Mouse (Mus musculus) heart, embryonic 12.5 days (tissue): Measurements from ENCODE around the gene Rslcan18. TPM values are rescaled to one million over a fixed set of nuclear protein-coding genes. Genes with fewer than 3 reads are reported as not detected.

Experiments used
- ATAC-seq: fragments of 200-750 bp; cut with Nextera tagmentation; 2 replicates; pipeline ENCODE4 v1.8.0; 2017; ENCODE audit warnings: moderate TSS enrichment, moderate library complexity; ENCODE audit not compliant: insufficient number of reproducible peaks, low FRiP score
- H3K27ac ChIP-seq: fragments of 300-500 bp; sonication (generic); 2 replicates; pipeline ENCODE4 v1.5.1; 2016; ENCODE audit warnings: mild to moderate bottlenecking, moderate library complexity; ENCODE audit not compliant: poor library complexity, severe bottlenecking
- H3K27me3 ChIP-seq: fragments of 300-500 bp; sonication (generic); replicated peaks from 2 replicates; pipeline ENCODE4 v1.6.1; 2016; ENCODE audit warnings: mild to moderate bottlenecking, moderate library complexity
- H3K36me3 ChIP-seq: fragments of 300-500 bp; sonication (generic); 2 replicates; pipeline ENCODE4 v1.6.1; 2016; ENCODE audit warnings: mild to moderate bottlenecking, moderate library complexity
- H3K4me1 ChIP-seq: fragments of 300-500 bp; sonication (generic); replicated peaks from 2 replicates; pipeline ENCODE4 v1.6.1; 2016; ENCODE audit warnings: mild to moderate bottlenecking
- H3K4me2 ChIP-seq: fragments of 300-500 bp; sonication (generic); 2 replicates; pipeline ENCODE4 v1.6.1; 2016; ENCODE audit warnings: mild to moderate bottlenecking, moderate library complexity
- H3K4me3 ChIP-seq: fragments of 300-500 bp; sonication (generic); 2 replicates; pipeline ENCODE4 v1.5.1; 2016; ENCODE audit warnings: mild to moderate bottlenecking
- H3K9ac ChIP-seq: fragments of 300-500 bp; sonication (generic); 2 replicates; pipeline ENCODE4 v1.6.1; 2016; ENCODE audit warnings: mild to moderate bottlenecking, moderate library complexity
- H3K9me3 ChIP-seq: fragments of 300-500 bp; sonication (generic); replicated peaks from 2 replicates; pipeline ENCODE4 v1.6.1; 2016; ENCODE audit warnings: mild to moderate bottlenecking, moderate library complexity
- WGBS: fragments of 180-500 bp; shearing (Covaris S2); methylation state at CpG from one replicate; pipeline ENCODE4 v1.1.7; 2016; 5-methylcytosine and 5-hydroxymethylcytosine counted together
- polyA plus RNA-seq: library from polyadenylated mRNA; unstranded; fragments of >200 nt; fragmentation: Nextera tagmentation; extraction: Ambion mirVana; gene quantifications from 2 replicates; pipeline ENCODE4 v1.2.1, GENCODE M21; 2016

The Rslcan18 gene
- polyA plus RNA-seq, 1 experiment from 2014 or later, result 0.56 TPM

DNA sequence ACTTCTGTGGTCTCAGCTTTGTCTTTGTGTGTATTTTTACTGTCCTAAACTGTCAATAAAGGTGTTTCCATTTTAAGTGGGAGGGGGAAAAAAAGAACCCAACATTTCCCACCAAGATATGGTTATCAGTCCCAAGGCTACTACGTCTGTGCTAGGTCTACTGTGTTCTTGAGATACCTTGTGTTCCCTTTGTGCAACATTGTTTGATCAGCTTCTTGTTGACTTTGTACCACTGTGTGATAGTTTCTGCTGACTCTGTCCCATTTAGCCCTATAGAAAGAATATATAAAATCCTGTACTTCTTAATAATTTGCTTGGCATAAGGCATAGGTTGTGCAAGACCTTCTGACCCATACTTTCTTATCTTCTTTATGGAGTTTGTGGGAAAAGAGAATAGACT is 25.9 kb downstream of the Rslcan18 start:
- no peaks in the 10 kb centered on the region for H3K27me3 ChIP-seq
- 56% methylated on average over 1 of the region's 1 CpGs for WGBS
- no peak overlapping the region for H3K27ac ChIP-seq
- H3K4me1 ChIP-seq, result no peaks in the 10 kb centered on the region
- H3K9ac ChIP-seq, result no peak overlapping the region
- no peak for ATAC-seq
- H3K9me3 ChIP-seq, result no peaks in the 10 kb centered on the region
- no peak overlapping the region for H3K4me2 ChIP-seq
- H3K36me3 ChIP-seq, result peaks cover 8% of the 10 kb centered on the region
- no peak overlapping the region for H3K4me3 ChIP-seq

GRCm38 (mm10) chr13:67081946-67082345 is 34.1 kb downstream of the Rslcan18 start:
- H3K27ac ChIP-seq, result peak overlapping the region; percentile 96
- H3K36me3 ChIP-seq, result peaks cover 5% of the 10 kb centered on the region
- 67% methylated on average over 1 of the region's 1 CpGs for WGBS
- peak overlapping the region; percentile 87 for H3K4me2 ChIP-seq
- H3K4me1 ChIP-seq, result peaks cover 8% of the 10 kb centered on the region
- H3K9me3 ChIP-seq, result no peaks in the 10 kb centered on the region
- H3K9ac ChIP-seq, result peak overlapping the region; percentile 22; the same call in 1 of the 2 replicates
- peak overlapping the region; percentile 77 for H3K4me3 ChIP-seq
- no peak for ATAC-seq
- H3K27me3 ChIP-seq, result no peaks in the 10 kb centered on the region

DNA sequence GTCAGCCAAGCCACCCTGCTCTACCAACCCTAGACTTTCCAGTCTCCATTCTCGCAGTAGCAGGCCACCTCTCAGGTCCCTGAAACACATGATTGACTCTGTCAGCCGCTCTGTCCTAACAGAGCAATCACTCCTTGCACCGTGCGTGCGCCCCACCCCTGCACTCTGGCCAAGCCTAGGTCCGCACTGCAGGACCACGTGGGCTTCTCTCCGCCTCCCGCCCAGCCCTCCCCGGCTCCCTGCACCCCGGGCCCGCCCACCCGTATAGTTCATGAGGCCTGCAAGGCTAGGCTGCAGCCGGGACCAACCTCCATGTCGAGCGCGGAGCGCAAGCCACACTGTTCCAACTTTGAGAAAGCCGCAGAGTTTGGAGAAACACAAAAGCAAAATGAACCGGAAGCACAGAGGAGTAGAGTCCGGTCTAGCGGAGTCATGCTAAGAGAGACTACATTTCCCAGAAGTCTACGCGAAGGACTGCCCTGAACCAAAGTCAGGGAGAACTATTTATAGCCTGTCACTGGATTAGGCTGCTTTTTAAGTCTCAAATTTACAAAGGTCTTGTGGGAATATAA is 34.8 kb downstream of the Rslcan18 start:
- ATAC-seq, result peak; percentile 100
- Histone ChIP-seq H3K27ac (peak overlapping the region; percentile 96), H3K9ac (peak overlapping the region; percentile 86), H3K36me3 (peaks cover 10% of the 10 kb centered on the region), H3K4me2 (peak overlapping the region; percentile 87), H3K27me3 (no peaks in the 10 kb centered on the region), H3K4me1 (peaks cover 8% of the 10 kb centered on the region), H3K9me3 (no peaks in the 10 kb centered on the region), H3K4me3 (peak overlapping the region; percentile 77)
- WGBS, result under 1% methylated on average over 24 of the region's 24 CpGs

DNA sequence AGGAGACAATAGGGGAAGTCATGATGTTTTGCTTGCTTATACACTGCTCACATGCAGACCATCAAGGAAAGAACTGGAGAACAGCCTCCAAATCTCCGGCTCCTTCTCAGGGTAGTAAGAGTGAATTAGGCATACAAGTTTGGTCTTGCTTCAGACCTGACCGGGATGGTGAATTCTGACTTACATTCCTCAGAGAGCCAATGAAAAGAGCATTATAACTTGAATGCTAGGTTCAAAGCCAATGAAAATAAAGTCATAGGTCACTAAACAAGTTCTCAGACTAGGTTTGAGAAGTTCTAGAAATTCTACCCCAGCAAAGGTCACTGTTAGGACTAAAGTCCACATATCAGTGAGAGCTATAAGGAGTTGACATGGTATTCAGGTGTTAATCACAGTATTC is 38.8 kb downstream of the Rslcan18 start:
- H3K27ac ChIP-seq, result no peak overlapping the region
- H3K9ac ChIP-seq, result no peak overlapping the region
- peaks cover 37% of the 10 kb centered on the region for H3K36me3 ChIP-seq
- H3K9me3 ChIP-seq, result peaks cover 8% of the 10 kb centered on the region
- no peak overlapping the region for H3K4me3 ChIP-seq
- no peak for ATAC-seq
- H3K27me3 ChIP-seq, result no peaks in the 10 kb centered on the region
- H3K4me2 ChIP-seq, result no peak overlapping the region
- peaks cover 8% of the 10 kb centered on the region for H3K4me1 ChIP-seq
- WGBS, result 91% methylated on average over 2 of the region's 2 CpGs

DNA sequence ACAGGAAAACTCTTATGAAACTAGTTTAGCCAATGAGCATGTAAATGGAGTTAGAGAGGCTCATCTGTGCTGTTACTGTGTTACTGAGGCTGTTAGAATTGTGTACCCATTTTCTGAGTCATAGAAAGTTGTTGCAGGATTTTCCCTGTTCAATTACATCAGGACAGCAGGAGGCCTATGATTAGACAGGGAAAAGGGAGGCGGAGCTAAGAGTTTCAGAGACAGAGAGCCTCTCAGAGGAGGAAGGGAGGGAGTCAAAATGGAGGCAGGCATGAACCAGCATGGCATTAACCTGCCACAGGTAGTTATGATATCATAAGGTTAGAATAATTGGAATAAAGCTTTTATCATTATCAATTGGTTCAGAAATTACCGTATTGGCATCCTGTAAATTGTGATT is 43.3 kb downstream of the Rslcan18 start:
- Histone ChIP-seq H3K4me2 (no peak overlapping the region), H3K27ac (no peak overlapping the region), H3K9ac (no peak overlapping the region), H3K4me3 (no peak overlapping the region), H3K36me3 (peaks cover 63% of the 10 kb centered on the region), H3K4me1 (no peaks in the 10 kb centered on the region), H3K9me3 (peaks cover 12% of the 10 kb centered on the region), H3K27me3 (no peaks in the 10 kb centered on the region)
- WGBS, result 89% methylated on average over 2 of the region's 2 CpGs
- no peak for ATAC-seq

GRCm38 (mm10) chr13:67065386-67065785 is 50.7 kb downstream of the Rslcan18 start:
- WGBS, result 85% methylated on average over 8 of the region's 8 CpGs
- Histone ChIP-seq H3K9me3 (peaks cover 3% of the 10 kb centered on the region; the same call in 1 of the 2 replicates), H3K27me3 (no peaks in the 10 kb centered on the region), H3K4me1 (no peaks in the 10 kb centered on the region), H3K27ac (no peak overlapping the region), H3K4me3 (no peak overlapping the region), H3K36me3 (peaks cover 16% of the 10 kb centered on the region), H3K4me2 (no peak overlapping the region), H3K9ac (no peak overlapping the region)
- ATAC-seq, result no peak

- H3K27me3 ChIP-seq, result no peaks in the 10 kb centered on the region
- no peak overlapping the region for H3K27ac ChIP-seq
- H3K9ac ChIP-seq, result no peak overlapping the region
- H3K9me3 ChIP-seq, result peaks cover 3% of the 10 kb centered on the region; the same call in 1 of the 2 replicates
- WGBS, result 49% methylated on average over 7 of the region's 7 CpGs
- H3K4me1 ChIP-seq, result 0 out of 2 replicates have a peak, but pooled peaks cover 4% of the 10 kb centered on the region
- no peak overlapping the region for H3K4me3 ChIP-seq
- no peak for ATAC-seq
- H3K4me2 ChIP-seq, result no peak overlapping the region
- H3K36me3 ChIP-seq, result no peaks in the 10 kb centered on the region
Observed at GRCm38 (mm10) chr13:67062427-67062826, 53.6 kb downstream of the Rslcan18 start.

GRCm38 (mm10) chr13:67060786-67061358 is 55.2 kb downstream of the Rslcan18 start, which contains the start of gene Zfp712:
Gene Zfp712 (minus strand): TSS chr13:67061170.
- 0% methylated on average over 27 of the region's 27 CpGs for WGBS
- no peaks in the 10 kb centered on the region for H3K9me3 ChIP-seq

DNA sequence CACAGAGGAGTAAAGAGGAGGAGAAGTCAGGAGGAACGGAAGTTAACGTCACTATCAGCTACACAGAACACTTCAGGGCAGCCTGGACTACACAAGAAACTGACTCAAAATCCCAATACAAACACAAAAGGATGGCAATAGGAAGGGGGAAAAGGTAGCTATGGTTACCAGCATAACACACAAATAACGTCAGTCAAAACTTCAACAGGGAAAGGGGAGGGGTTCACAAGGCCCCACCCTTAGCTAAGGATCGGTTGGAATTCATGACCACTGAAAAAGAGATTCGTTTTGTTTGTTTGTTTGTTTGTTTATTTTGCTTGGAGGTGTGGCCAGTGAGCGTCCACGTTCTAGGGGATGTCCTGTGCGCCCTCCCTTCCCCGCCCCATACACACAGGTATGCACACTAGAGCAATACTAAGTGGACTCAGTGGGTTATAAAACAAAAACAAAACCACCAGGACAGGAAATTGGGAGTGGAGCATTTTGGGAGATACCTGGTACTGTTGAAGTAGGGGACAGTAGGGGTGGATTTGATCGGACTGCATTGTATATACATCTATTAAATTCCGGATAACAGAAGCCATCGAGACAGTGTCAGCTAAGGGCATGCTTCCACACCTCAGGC is 55.8 kb downstream of the Rslcan18 start:
- Histone ChIP-seq H3K36me3 (no peaks in the 10 kb centered on the region), H3K4me3 (peak overlapping the region; percentile 77), H3K9ac (peak overlapping the region; percentile 80), H3K4me2 (peak overlapping the region; percentile 84), H3K27ac (peak overlapping the region; percentile 90), H3K9me3 (no peaks in the 10 kb centered on the region), H3K27me3 (no peaks in the 10 kb centered on the region), H3K4me1 (0 out of 2 replicates have a peak, but pooled peaks cover 4% of the 10 kb centered on the region)
- peak; percentile 51 for ATAC-seq
- 5% methylated on average over 12 of the region's 12 CpGs for WGBS

More at GRCm38 (mm10) chr13:67060786-67061358, 55.2 kb downstream of the Rslcan18 start, which contains the start of gene Zfp712:
- H3K27ac ChIP-seq, result peak within 1 kb of the TSS; percentile 90
- H3K36me3 ChIP-seq, result no peaks in the 10 kb centered on the region
- H3K27me3 ChIP-seq, result no peaks in the 10 kb centered on the region
- 0 out of 2 replicates have a peak, but pooled peaks cover 4% of the 10 kb centered on the region for H3K4me1 ChIP-seq
- peak within 1 kb of the TSS; percentile 77 for H3K4me3 ChIP-seq
- peak within 1 kb of the TSS; percentile 84 for H3K4me2 ChIP-seq
- peak; percentile 97 for ATAC-seq
- H3K9ac ChIP-seq, result peak within 1 kb of the TSS; percentile 80
